Mouse (Mus musculus) MEL (cell line): Measurements from ENCODE around the gene Ctnna2. TPM values are rescaled to one million over a fixed set of nuclear protein-coding genes. Genes with fewer than 3 reads are reported as not detected.

Experiments used
- DNase-seq: peaks from one replicate; pipeline ENCODE4 v3.0.0; 2011; ENCODE audit warnings: low read depth, low spot score
- H3K27ac ChIP-seq: 2 replicates; pipeline ENCODE4 v1.5.1; 2012; ENCODE audit warnings: low read depth, mild to moderate bottlenecking, control low read depth, low read length, moderate library complexity; ENCODE audit not compliant: control insufficient read depth
- H3K27me3 ChIP-seq, 2 experiments: fragments of 150-350 bp in 1 of 2; sonication (generic) in 1 of 2; 2 replicates each; pipeline ENCODE4 v1.6.1; 2012; ENCODE audit warnings: low read length in 2 of 2, mild to moderate bottlenecking in 2 of 2, improper control_type of control experiment in 1 of 2, moderate library complexity in 1 of 2; ENCODE audit not compliant: insufficient read depth in 2 of 2, control insufficient read depth in 1 of 2
- H3K36me3 ChIP-seq, 2 experiments: 2 replicates each; pipeline ENCODE4 v1.6.1; 2012 to 2014; ENCODE audit warnings: low read length in 2 of 2, improper control_type of control experiment in 1 of 2, inconsistent platforms in 1 of 2, mild to moderate bottlenecking in 1 of 2; ENCODE audit not compliant: insufficient read depth in 2 of 2, control insufficient read depth in 1 of 2
- H3K4me1 ChIP-seq, 2 experiments: fragments of 150-350 bp in 1 of 2; sonication (generic) in 1 of 2; 2 replicates each; pipeline ENCODE4 v1.6.1; 2012; ENCODE audit warnings: low read length in 2 of 2, improper control_type of control experiment in 1 of 2, mild to moderate bottlenecking in 1 of 2; ENCODE audit not compliant: insufficient read depth in 2 of 2, control insufficient read depth in 1 of 2
- H3K4me3 ChIP-seq, 2 experiments: fragments of 150-350 bp in 1 of 2; sonication (generic) in 1 of 2; 2 replicates each; pipeline ENCODE4 v1.5.1; 2012; ENCODE audit warnings: low read depth in 2 of 2, low read length in 2 of 2, mild to moderate bottlenecking in 2 of 2, moderate library complexity in 2 of 2, control low read depth in 1 of 2, improper control_type of control experiment in 1 of 2; ENCODE audit not compliant: control insufficient read depth in 1 of 2, insufficient read depth in 1 of 2
- H3K79me2 ChIP-seq: 2 replicates; pipeline ENCODE4 v1.6.1; 2012; ENCODE audit warnings: mild to moderate bottlenecking, low read length, moderate library complexity; ENCODE audit not compliant: control insufficient read depth, poor library complexity, insufficient read depth
- H3K9ac ChIP-seq: 2 replicates; pipeline ENCODE4 v1.6.1; 2012; ENCODE audit warnings: low read depth, mild to moderate bottlenecking, control low read depth, low read length, moderate library complexity; ENCODE audit not compliant: control insufficient read depth, poor library complexity, severe bottlenecking
- H3K9me3 ChIP-seq: fragments of 150-350 bp; sonication (generic); replicated peaks from 2 replicates; pipeline ENCODE4 v1.6.1; 2012; ENCODE audit warnings: mild to moderate bottlenecking, low read length, improper control_type of control experiment, moderate library complexity; ENCODE audit not compliant: insufficient read depth
- CTCF ChIP-seq, 3 experiments: IDR thresholded peaks in 2 of 3; conservative IDR thresholded peaks in 1 of 3; 2 replicates each; pipeline ENCODE4 v1.5.1; 2011 to 2012; ENCODE audit warnings: low read length in 3 of 3, low read depth in 2 of 3, mild to moderate bottlenecking in 2 of 3, improper control_type of control experiment in 1 of 3, inconsistent platforms in 1 of 3, mixed read lengths in 1 of 3, moderate library complexity in 1 of 3; ENCODE audit not compliant: control insufficient read depth in 1 of 3, insufficient read depth in 1 of 3, poor library complexity in 1 of 3, severe bottlenecking in 1 of 3
- E2F4 ChIP-seq: IDR thresholded peaks from 2 replicates; pipeline ENCODE4 v1.6.1; 2011; ENCODE audit warnings: low read depth, low read length, improper control_type of control experiment, borderline replicate concordance
- EP300 ChIP-seq, 2 experiments: IDR thresholded peaks; 2 replicates each; pipeline ENCODE4 v1.6.1; 2011; ENCODE audit warnings: improper control_type of control experiment in 2 of 2, low read length in 2 of 2, low read depth in 1 of 2, mild to moderate bottlenecking in 1 of 2
- JUND ChIP-seq: IDR thresholded peaks from 2 replicates; pipeline ENCODE4 v1.6.1; 2011; ENCODE audit warnings: low read depth, mild to moderate bottlenecking, improper control_type of control experiment, low read length
- KAT2A ChIP-seq: conservative IDR thresholded peaks from 2 replicates; pipeline ENCODE4 v1.6.1; 2012; ENCODE audit warnings: low read depth, low read length, improper control_type of control experiment, inconsistent platforms
- MAFK ChIP-seq: IDR thresholded peaks from 2 replicates; pipeline ENCODE4 v1.6.1; 2011; ENCODE audit warnings: low read depth, mild to moderate bottlenecking, low read length, improper control_type of control experiment, borderline replicate concordance
- MAZ ChIP-seq: IDR thresholded peaks from 2 replicates; pipeline ENCODE4 v1.6.1; 2012; ENCODE audit warnings: low read depth, mild to moderate bottlenecking, inconsistent platforms, low read length, improper control_type of control experiment
- MEF2A ChIP-seq: IDR thresholded peaks from 2 replicates; pipeline ENCODE4 v1.6.1; 2014; ENCODE audit warnings: low read depth, mild to moderate bottlenecking, inconsistent platforms, low read length, improper control_type of control experiment; ENCODE audit not compliant: poor library complexity, insufficient replicate concordance, severe bottlenecking; ENCODE audit errors: extremely low read depth
- NELFE ChIP-seq: IDR thresholded peaks from 2 replicates; pipeline ENCODE4 v1.6.1; 2011; ENCODE audit warnings: low read depth, low read length, improper control_type of control experiment
- NRF1 ChIP-seq: IDR thresholded peaks from 2 replicates; pipeline ENCODE4 v1.6.1; 2014; ENCODE audit warnings: low read depth, mild to moderate bottlenecking, inconsistent platforms, low read length, improper control_type of control experiment, moderate library complexity; ENCODE audit not compliant: poor library complexity, insufficient read depth, severe bottlenecking
- POLR2A ChIP-seq, 2 experiments: IDR thresholded peaks; 2 replicates each; pipeline ENCODE4 v1.6.1; 2011 to 2012; ENCODE audit warnings: low read length in 2 of 2, mild to moderate bottlenecking in 2 of 2, control low read depth in 1 of 2, improper control_type of control experiment in 1 of 2, low read depth in 1 of 2, moderate library complexity in 1 of 2; ENCODE audit not compliant: control insufficient read depth in 1 of 2, insufficient read depth in 1 of 2, poor library complexity in 1 of 2
- RAD21 ChIP-seq: IDR thresholded peaks from 2 replicates; pipeline ENCODE4 v1.6.1; 2011; ENCODE audit warnings: mild to moderate bottlenecking, low read depth, low read length, improper control_type of control experiment
- SMC3 ChIP-seq: IDR thresholded peaks from 2 replicates; pipeline ENCODE4 v1.6.1; 2011; ENCODE audit warnings: low read depth, low read length, improper control_type of control experiment
- ZC3H11A ChIP-seq: IDR thresholded peaks from 2 replicates; pipeline ENCODE4 v1.6.1; 2012; ENCODE audit warnings: low read depth, mild to moderate bottlenecking, inconsistent platforms, low read length, improper control_type of control experiment
- ZMIZ1 ChIP-seq: IDR thresholded peaks from 2 replicates; pipeline ENCODE4 v1.6.1; 2012; ENCODE audit warnings: low read depth, mild to moderate bottlenecking, inconsistent platforms, low read length, improper control_type of control experiment, moderate library complexity
- polyA plus RNA-seq, 2 experiments: library from polyadenylated mRNA; stranded (reverse) in 1 of 2; unstranded in 1 of 2; fragments of >175 nt in 1 of 2; fragments of >200 nt in 1 of 2; gene quantifications; 2 replicates each; pipeline versions ENCODE4 v1.2.1 to v1.2.4; 2012; ENCODE audit warnings: low replicate concordance in 2 of 2, low read depth in 1 of 2; ENCODE audit not compliant: insufficient read length in 2 of 2, insufficient read depth in 1 of 2, missing spikeins in 1 of 2
- total RNA-seq: library from RNA; depleted of rRNA; stranded (reverse); fragments of 300-350 nt; gene quantifications from 2 replicates; pipeline ENCODE4 v1.2.3, GENCODE M21; 2012

The Ctnna2 gene
- total and polyA plus RNA-seq, 3 experiments, result not detected

DNA sequence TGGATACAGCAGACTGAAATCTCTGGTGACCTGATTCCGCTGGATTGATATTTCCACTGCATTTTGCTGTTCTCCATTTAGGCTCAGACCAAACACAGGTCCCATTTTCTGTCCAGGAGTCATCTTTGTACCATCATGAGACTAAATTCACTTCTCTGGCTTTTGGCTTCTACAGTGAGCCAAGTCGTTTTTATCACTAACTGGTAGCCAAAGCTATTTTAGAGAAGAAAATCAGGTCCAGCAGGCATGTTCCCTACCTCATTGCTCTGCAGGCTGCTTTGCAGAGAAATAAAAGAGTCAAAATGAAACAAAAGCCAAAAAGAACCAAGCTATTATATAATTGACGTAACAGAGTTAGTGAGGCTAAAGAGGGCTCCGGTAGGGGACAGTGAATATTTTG, 793.7 kb downstream of the Ctnna2 start:
- H3K4me1 ChIP-seq, result no peaks in the 10 kb centered on the region
- H3K4me3 ChIP-seq, result no peak overlapping the region
- DNase-seq, result no peak
- no peaks in the 10 kb centered on the region for H3K9me3 ChIP-seq
- TF ChIP-seq RAD21, result no peak
- TF ChIP-seq ZMIZ1, result no peak
- TF ChIP-seq ZC3H11A, result no peak
- no peak for TF ChIP-seq KAT2A
- no peak for TF ChIP-seq MAFK
- no peak for TF ChIP-seq POLR2A (IDR thresholded peaks at IDR 0.05; ENCODE audit: control insufficient read depth in 1 of 2, insufficient read depth in 1 of 2, low read depth in 1 of 2, low read length in 2 of 2, poor library complexity in 1 of 2)
- no peak for TF ChIP-seq MAZ
- no peak for TF ChIP-seq JUND
- no peak for TF ChIP-seq CTCF (IDR thresholded peaks at IDR 0.05 in 2 of 3, conservative IDR thresholded peaks at IDR 0.05 in 1 of 3; ENCODE audit: control insufficient read depth in 1 of 3, insufficient read depth in 1 of 3, low read depth in 2 of 3, low read length in 3 of 3, poor library complexity in 1 of 3, severe bottlenecking in 1 of 3)
- no peak for TF ChIP-seq NRF1
- TF ChIP-seq SMC3, result no peak
- TF ChIP-seq, all 39 proteins: peak for 0
- Histone ChIP-seq H3K27me3 (no peaks in the 10 kb centered on the region), H3K36me3 (no peaks in the 10 kb centered on the region), H3K9ac (no peak overlapping the region), H3K79me2 (no peaks in the 10 kb centered on the region), H3K27ac (no peak overlapping the region)

GRCm38 (mm10) chr6:77184896-77185295, 794.6 kb downstream of the Ctnna2 start:
- TF ChIP-seq MAZ (no peak), ZMIZ1 (no peak), ZC3H11A (no peak), E2F4 (no peak), NELFE (no peak), EP300 (IDR thresholded peaks at IDR 0.05; ENCODE audit: low read depth in 1 of 2, low read length in 2 of 2) (no peak), MEF2A (no peak)
- Histone ChIP-seq H3K27ac (no peak overlapping the region), H3K27me3 (no peaks in the 10 kb centered on the region), H3K9me3 (no peaks in the 10 kb centered on the region), H3K4me3 (no peak overlapping the region), H3K9ac (no peak overlapping the region), H3K4me1 (no peaks in the 10 kb centered on the region), H3K36me3 (no peaks in the 10 kb centered on the region), H3K79me2 (no peaks in the 10 kb centered on the region)
- no peak for DNase-seq

DNA sequence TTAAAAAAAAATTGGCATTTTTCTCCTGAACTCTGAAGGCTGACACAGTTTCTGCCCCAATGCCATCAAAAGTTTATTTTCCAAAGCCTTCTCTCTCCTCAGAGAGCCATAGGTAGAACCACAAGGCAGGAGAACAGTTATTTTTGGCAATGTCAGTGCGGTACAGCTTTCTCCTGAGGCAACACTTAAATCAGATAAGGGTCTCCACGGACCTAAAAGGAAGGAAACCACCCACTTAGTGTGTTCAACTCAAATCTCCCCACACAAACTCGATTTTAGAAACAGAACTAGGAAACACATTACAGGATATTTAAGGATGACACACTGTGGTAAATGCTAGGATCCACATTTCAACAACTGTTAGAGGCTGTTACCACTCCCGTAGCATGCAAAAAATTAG, 803.7 kb downstream of the Ctnna2 start:
- Histone ChIP-seq H3K36me3 (no peaks in the 10 kb centered on the region), H3K27me3 (no peaks in the 10 kb centered on the region), H3K9me3 (no peaks in the 10 kb centered on the region), H3K27ac (no peak overlapping the region), H3K9ac (no peak overlapping the region), H3K4me3 (no peak overlapping the region), H3K4me1 (no peaks in the 10 kb centered on the region), H3K79me2 (no peaks in the 10 kb centered on the region)
- no peak for DNase-seq
- TF ChIP-seq MEF2A (no peak), NRF1 (no peak)
